22 mouse cellular contexts compared by ENCODE assay signal in genomic region chr5:33224491-33224890, GRCm38 (mm10). TPM values are rescaled to one million over a fixed set of nuclear protein-coding genes. Genes with fewer than 3 reads are reported as not detected.
A peak's percentile ranks its signal among the peaks of the same experiment; 100 is the strongest.
DNase-seq lines count a peak whose midpoint lies in the region; ATAC-seq lines count a peak whose summit lies in the region.
"Had no signal": no experiment of that assay in that cellular context is flagged by ENCODE, and none has a peak within 500 bp of the region (broad histone marks: within the 10 kb centered on the region; RNA-seq: fewer than 3 reads in every experiment).

No protein-coding gene starts in this region.

- no peak overlapping the region for H3K9ac ChIP-seq in heart, embryonic 13.5 days
- H3K9ac ChIP-seq in liver, embryonic 12.5 days = no peak overlapping the region
- H3K9ac ChIP-seq in forebrain, embryonic 16.5 days (replicated peaks; ENCODE audit: low read depth, low read length) = no peak overlapping the region
- H3K9ac ChIP-seq: hindbrain, embryonic 15.5 days had no signal

- H3K27ac ChIP-seq in heart, embryonic 13.5 days (replicated peaks) = peak overlapping the region; percentile 68
- no peak overlapping the region for H3K27ac ChIP-seq in liver, embryonic 12.5 days
- no peak overlapping the region for H3K27ac ChIP-seq in forebrain, embryonic 16.5 days (ENCODE audit: low read length)
- H3K27ac ChIP-seq: embryonic facial prominence, embryonic 10.5 days; hindbrain, embryonic 15.5 days; limb, embryonic 10.5 days; midbrain, embryonic 10.5 days had no signal

- ATAC-seq in heart, embryonic 13.5 days (ENCODE audit: extremely low read depth, insufficient number of reproducible peaks, low FRiP score, low TSS enrichment) = no peak
- ATAC-seq in liver, embryonic 12.5 days = peak; percentile 51; the same call in 1 of the 2 replicates
- peak; percentile 54 for ATAC-seq in megakaryocyte progenitor cell, adult 5-6 weeks (replicated peaks; ENCODE audit: poor library complexity)
- ATAC-seq in forebrain, embryonic 16.5 days = no peak

- no peak overlapping the region for H3K4me3 ChIP-seq in heart, embryonic 13.5 days
- no peak overlapping the region for H3K4me3 ChIP-seq in liver, embryonic 12.5 days
- H3K4me3 ChIP-seq in forebrain, embryonic 16.5 days (replicated peaks; ENCODE audit: low read length) = no peak overlapping the region
- H3K4me3 ChIP-seq: embryonic facial prominence, embryonic 10.5 days; hindbrain, embryonic 15.5 days; limb, embryonic 10.5 days; midbrain, embryonic 10.5 days had no signal

- 52% methylated on average over 7 of the region's 7 CpGs for WGBS in heart, embryonic 13.5 days
- WGBS in liver, embryonic 12.5 days (ENCODE audit: insufficient replicate concordance) = 57% methylated on average over 7 of the region's 7 CpGs
- WGBS in forebrain, embryonic 16.5 days = 85% methylated on average over 7 of the region's 7 CpGs

- no peak for DNase-seq in heart, adult 11 months
- DNase-seq in liver = no peak
- no peak for DNase-seq in ovary, adult 18-20 months (ENCODE audit: low spot score)
- DNase-seq: adrenal gland, adult 2 months; B cell, adult 2 months; cerebellum, adult 11-12 months; cerebellum, postnatal 10 days; kidney, postnatal 10 days; lung, postnatal 4 days; right cerebral cortex, postnatal 14 days; spleen, adult 18-20 months; thymus, postnatal 14 days had no signal

- peaks cover 73% of the 10 kb centered on the region for H3K4me1 ChIP-seq in heart, embryonic 13.5 days
- H3K4me1 ChIP-seq in liver, embryonic 12.5 days = peaks cover 47% of the 10 kb centered on the region
- H3K4me1 ChIP-seq in forebrain, embryonic 16.5 days (replicated peaks; ENCODE audit: control insufficient read depth, insufficient read depth, low read length) = peaks cover 2% of the 10 kb centered on the region; the same call in 1 of the 2 replicates

- H3K27me3 ChIP-seq in heart, embryonic 13.5 days (replicated peaks) = no peaks in the 10 kb centered on the region
- peaks cover 10% of the 10 kb centered on the region; the same call in 1 of the 2 replicates for H3K27me3 ChIP-seq in liver, embryonic 12.5 days (replicated peaks)
- H3K27me3 ChIP-seq in forebrain, embryonic 16.5 days (replicated peaks; ENCODE audit: control insufficient read depth, insufficient read depth, low read length) = no peaks in the 10 kb centered on the region
- H3K27me3 ChIP-seq: hindbrain, embryonic 15.5 days had no signal

- H3K36me3 ChIP-seq in heart, embryonic 13.5 days = no peaks in the 10 kb centered on the region
- no peaks in the 10 kb centered on the region for H3K36me3 ChIP-seq in liver, embryonic 12.5 days
- H3K36me3 ChIP-seq in forebrain, embryonic 16.5 days (ENCODE audit: control insufficient read depth, insufficient read depth) = no peaks in the 10 kb centered on the region
- H3K36me3 ChIP-seq: embryonic facial prominence, embryonic 10.5 days; G1E; hindbrain, embryonic 15.5 days; limb, embryonic 10.5 days; midbrain, embryonic 10.5 days had no signal

- H3K9me3 ChIP-seq in heart, embryonic 13.5 days = no peaks in the 10 kb centered on the region
- H3K9me3 ChIP-seq in liver, embryonic 12.5 days (replicated peaks) = no peaks in the 10 kb centered on the region
- no peaks in the 10 kb centered on the region for H3K9me3 ChIP-seq in forebrain, embryonic 16.5 days (ENCODE audit: control insufficient read depth, low read length)
- H3K9me3 ChIP-seq: embryonic facial prominence, embryonic 10.5 days; G1E; hindbrain, embryonic 15.5 days; limb, embryonic 10.5 days; midbrain, embryonic 10.5 days had no signal

- H3K4me2 ChIP-seq in heart, embryonic 13.5 days = peak overlapping the region; percentile 6; the same call in 1 of the 2 replicates
- H3K4me2 ChIP-seq in liver, embryonic 12.5 days = peak overlapping the region; percentile 9
- H3K4me2 ChIP-seq in forebrain, embryonic 16.5 days (ENCODE audit: low read length) = no peak overlapping the region
- H3K4me2 ChIP-seq: hindbrain, embryonic 15.5 days had no signal

RNA-seq across cellular contexts. Expression of gene Spon2, which starts 6.2 kb away (rescaled TPM):
- polyA plus RNA-seq in heart, embryonic 13.5 days (2015; fragmentation: Nextera tagmentation; extraction: Ambion mirVana) = 89.8 and 95.2 TPM in 2 replicates
- polyA plus RNA-seq in liver, embryonic 12.5 days (2016; fragmentation: Nextera tagmentation; extraction: Ambion mirVana) = 4.8 and 5.4 TPM in 2 replicates
- 1.1 and 3.4 TPM in 2 replicates for total RNA-seq in megakaryocyte progenitor cell, adult 5-6 weeks (2015)
- total RNA-seq in megakaryocyte progenitor cell, adult 5-6 weeks (2017) = 1.2 and 2.1 TPM in 2 replicates
- polyA plus RNA-seq in forebrain, embryonic 16.5 days (2015; fragmentation: Nextera tagmentation; extraction: Ambion mirVana) = 3.7 and 5.0 TPM in 2 replicates
- total RNA-seq: CH12.LX had no signal

RNA-seq across cellular contexts. Expression of gene Ctbp1, which starts 50.3 kb away (rescaled TPM):
- 206 and 234 TPM in 2 replicates for polyA plus RNA-seq in heart, embryonic 13.5 days (2015; fragmentation: Nextera tagmentation; extraction: Ambion mirVana)
- polyA plus RNA-seq in liver, embryonic 12.5 days (2016; fragmentation: Nextera tagmentation; extraction: Ambion mirVana) = 279 and 296 TPM in 2 replicates
- total RNA-seq in megakaryocyte progenitor cell, adult 5-6 weeks (2015) = 108 and 115 TPM in 2 replicates
- 139 and 141 TPM in 2 replicates for total RNA-seq in megakaryocyte progenitor cell, adult 5-6 weeks (2017)
- polyA plus RNA-seq in forebrain, embryonic 16.5 days (2015; fragmentation: Nextera tagmentation; extraction: Ambion mirVana) = 496 and 540 TPM in 2 replicates

Comparison
In these comparisons a context has a peak if more than half of its experiments do, and no peak if none do; other contexts are left out.
1. ATAC-seq: peak in liver, embryonic 12.5 days (single experiment) and megakaryocyte progenitor cell, adult 5-6 weeks (single experiment); none in heart, embryonic 13.5 days (single experiment) and forebrain, embryonic 16.5 days (single experiment).
2. RNA of gene Spon2, which starts 6.2 kb away (polyA plus RNA-seq): 89.8 to 95.2 TPM in heart, embryonic 13.5 days; 4.8 to 5.4 TPM in liver, embryonic 12.5 days and 3.7 to 5.0 TPM in forebrain, embryonic 16.5 days; every median in the first group is over 10 times any median in the second.